Mouse (Mus musculus) myocyte (in vitro differentiated cells): ENCODE measurements around the gene Efcab7.

Source experiments
- E2F4 ChIP-seq: IDR thresholded peaks from one replicate; pipeline ENCODE4 v1.6.1; 2011; ENCODE audit warnings: mild to moderate bottlenecking, control low read depth, moderate library complexity; ENCODE audit not compliant: insufficient read depth
- MAX ChIP-seq: IDR thresholded peaks from one replicate; pipeline ENCODE4 v1.6.1; 2011; ENCODE audit warnings: low read depth, mild to moderate bottlenecking, control low read depth
- MYOD1 ChIP-seq, 3 experiments: IDR thresholded peaks; one replicate each; pipeline ENCODE4 v1.6.1; 2011; ENCODE audit warnings: control low read depth in 2 of 3, low read depth in 2 of 3, mild to moderate bottlenecking in 2 of 3, moderate library complexity in 1 of 3; ENCODE audit not compliant: insufficient read length in 2 of 3, control insufficient read depth in 1 of 3
- MYOG ChIP-seq, 3 experiments: IDR thresholded peaks; one replicate each; pipeline ENCODE4 v1.6.1; 2011; ENCODE audit warnings: control low read depth in 2 of 3, low read depth in 2 of 3, mild to moderate bottlenecking in 2 of 3; ENCODE audit not compliant: insufficient read length in 2 of 3, control insufficient read depth in 1 of 3, insufficient read depth in 1 of 3
- POLR2A ChIP-seq: IDR thresholded peaks from one replicate; pipeline ENCODE4 v1.6.1; 2011; ENCODE audit warnings: low read depth, mild to moderate bottlenecking, control low read depth, moderate library complexity; ENCODE audit not compliant: insufficient read length
- POLR2AphosphoS2 ChIP-seq: IDR thresholded peaks from one replicate; pipeline ENCODE4 v1.6.1; 2011; ENCODE audit warnings: low read depth, control low read depth; ENCODE audit not compliant: insufficient read length
- TCF12 ChIP-seq: IDR thresholded peaks from one replicate; pipeline ENCODE4 v1.6.1; 2011; ENCODE audit warnings: mild to moderate bottlenecking, control low read depth; ENCODE audit not compliant: poor library complexity, insufficient read depth, severe bottlenecking
- TCF3 ChIP-seq: IDR thresholded peaks from one replicate; pipeline ENCODE4 v1.6.1; 2011; ENCODE audit warnings: low read depth, control low read depth; ENCODE audit not compliant: insufficient read length
- USF1 ChIP-seq: IDR thresholded peaks from one replicate; pipeline ENCODE4 v1.6.1; 2011; ENCODE audit warnings: low read depth, mild to moderate bottlenecking, control low read depth, moderate library complexity

- no peak for TF ChIP-seq TCF3
- TF ChIP-seq POLR2AphosphoS2, result no peak
- TF ChIP-seq POLR2A, result no peak
- TF ChIP-seq E2F4, result no peak
- no peak for TF ChIP-seq MAX
- no peak for TF ChIP-seq TCF12
- no peak for TF ChIP-seq MYOG (IDR thresholded peaks at IDR 0.05; ENCODE audit: control insufficient read depth in 1 of 3, insufficient read depth in 1 of 3, insufficient read length in 2 of 3, low read depth in 2 of 3)
- no peak for TF ChIP-seq MYOD1 (IDR thresholded peaks at IDR 0.05; ENCODE audit: control insufficient read depth in 1 of 3, insufficient read length in 2 of 3, low read depth in 2 of 3)
- TF ChIP-seq USF1, result no peak
These were observed 115.6 kb downstream of the Efcab7 start for GRCm38 (mm10) chr4:99944606-99945005.
